Mouse (Mus musculus) urinary bladder, postnatal 36 days (tissue): ENCODE measurements around the gene Pml.
"Not testable (repeated sequence)": the region's sequence is repeated elsewhere in the genome, so short reads cannot be mapped to it uniquely, and the experiment has no call there.

ENCODE experiments used
- DNase-seq, 2 experiments: peaks; one replicate each; pipeline ENCODE4 v3.0.0; 2022; ENCODE audit warnings: low spot score in 2 of 2, mixed read lengths in 1 of 2

Pml gene

GRCm38 (mm10) chr9:58271551-58271950 lies 22.0 kb upstream of the Pml start:
- DNase-seq: not testable (repeated sequence)

GRCm38 (mm10) chr9:58271109-58271508 lies 21.5 kb upstream of the Pml start:
- DNase-seq: no peak

GRCm38 (mm10) chr9:58270081-58270480 lies 20.5 kb upstream of the Pml start:
- DNase-seq: no peak

- peak; percentile 46 to 51 for DNase-seq
Measured at GRCm38 (mm10) chr9:58268384-58269313, 19.1 kb upstream of the Pml start.

GRCm38 (mm10) chr9:58267046-58267445 lies 17.5 kb upstream of the Pml start:
- DNase-seq: no peak

- no peak for DNase-seq
Measured at GRCm38 (mm10) chr9:58266571-58267011, 17.0 kb upstream of the Pml start.

GRCm38 (mm10) chr9:58265368-58265767 lies 15.8 kb upstream of the Pml start:
- no peak for DNase-seq

GRCm38 (mm10) chr9:58262507-58262906 lies 12.9 kb upstream of the Pml start:
- DNase-seq: no peak

- DNase-seq: no peak
Measured at GRCm38 (mm10) chr9:58255704-58256685, 6.4 kb upstream of the Pml start.

- no peak for DNase-seq
Measured at GRCm38 (mm10) chr9:58255105-58255504, 5.5 kb upstream of the Pml start.

GRCm38 (mm10) chr9:58253805-58254122 lies 4.2 kb upstream of the Pml start:
- not testable (repeated sequence) for DNase-seq

- DNase-seq: peak; percentile 94 to 96
Measured at GRCm38 (mm10) chr9:58253033-58253804, 3.6 kb upstream of the Pml start, which contains the start of gene Stoml1. TSS of gene Stoml1 (plus strand) at chr9:58253164.

- not testable (repeated sequence) for DNase-seq
Measured at GRCm38 (mm10) chr9:58250730-58251129, 1.1 kb upstream of the Pml start.

GRCm38 (mm10) chr9:58250322-58250721 lies 736 bp upstream of the Pml start:
- DNase-seq: no peak

GRCm38 (mm10) chr9:58248746-58249413 lies 706 bp downstream of the Pml start:
- no peak for DNase-seq

GRCm38 (mm10) chr9:58247064-58247759 lies 2.4 kb downstream of the Pml start:
- DNase-seq: peak; percentile 75 to 83

GRCm38 (mm10) chr9:58246083-58246591 lies 3.4 kb downstream of the Pml start:
- DNase-seq: no peak

GRCm38 (mm10) chr9:58243696-58244095 lies 5.9 kb downstream of the Pml start:
- no peak for DNase-seq

GRCm38 (mm10) chr9:58242696-58243095 lies 6.9 kb downstream of the Pml start:
- DNase-seq: no peak
